Comparison of ENCODE assay signal across 8 mouse cellular contexts in genomic region chr2:167776251-167777168, GRCm38 (mm10).
DNase-seq lines count a peak whose midpoint lies in the region; ATAC-seq and TF ChIP-seq lines count a peak whose summit lies in the region.

No protein-coding gene starts in this region.

- no peak for TF ChIP-seq EP300 in heart, adult 2 months (IDR thresholded peaks at IDR 0.05; ENCODE audit: insufficient read depth, low read depth, low read length)
- no peak for TF ChIP-seq EP300 in ES-Bruce4 (IDR thresholded peaks at IDR 0.05; ENCODE audit: insufficient read depth, low read depth, low read length)
- no peak for TF ChIP-seq EP300 in heart, postnatal 0 days (IDR thresholded peaks at IDR 0.05; ENCODE audit: low read depth)

- H3K9me3 ChIP-seq in ES-Bruce4 (replicated peaks; ENCODE audit: control insufficient read depth, insufficient read depth, low read length, poor library complexity, severe bottlenecking), result no peaks in the 10 kb centered on the region
- H3K9me3 ChIP-seq in heart, postnatal 0 days (replicated peaks; ENCODE audit: control insufficient read depth, low read length), result no peaks in the 10 kb centered on the region

- peak in 1 of 2 experiments; percentile 39 for DNase-seq in heart, adult 2 months
- DNase-seq in heart, postnatal 36 days, result no peak
- DNase-seq in heart, postnatal 0 days (ENCODE audit: low spot score), result no peak
- peak; percentile 70 for DNase-seq in lung, postnatal 36 days
- no peak for DNase-seq in urinary bladder, postnatal 14 days (ENCODE audit: low spot score)
- no peak for DNase-seq in spleen, postnatal 10 days (ENCODE audit: low spot score in 2 of 2)

- intact Hi-C loops in heart, adult 2 months (cut with DNase I), result loop anchor here (2.0 to 5.0 kb wide), 2 partner anchors 56 to 86 kb away; no protein-coding TSS in a partner anchor
- intact Hi-C loops in heart, postnatal 36 days (cut with DNase I), result loop anchor here (2.0 to 5.0 kb wide), 2 partner anchors 58 to 116 kb away; no protein-coding TSS in a partner anchor

- H3K79me2 ChIP-seq in heart, adult 2 months (replicated peaks; ENCODE audit: control insufficient read depth, insufficient read depth, low read length), result no peaks in the 10 kb centered on the region

- H3K4me3 ChIP-seq in heart, adult 2 months, result no peak overlapping the region
- peak overlapping the region; percentile 55; the same call in 1 of the 2 replicates for H3K4me3 ChIP-seq in ES-Bruce4 (ENCODE audit: low read depth, low read length)
- H3K4me3 ChIP-seq in heart, postnatal 0 days (ENCODE audit: low read depth, low read length), result no peak overlapping the region

- no peaks in the 10 kb centered on the region for H3K27me3 ChIP-seq in heart, adult 2 months (ENCODE audit: control insufficient read depth, insufficient read depth, low read length)
- no peaks in the 10 kb centered on the region for H3K27me3 ChIP-seq in ES-Bruce4 (ENCODE audit: control insufficient read depth, insufficient read depth, low read length, poor library complexity, severe bottlenecking)
- no peaks in the 10 kb centered on the region for H3K27me3 ChIP-seq in heart, postnatal 0 days (ENCODE audit: control insufficient read depth, insufficient read depth, low read length)

- TF ChIP-seq CTCF in heart, adult 2 months (IDR thresholded peaks at IDR 0.05), result no peak
- TF ChIP-seq CTCF in ES-Bruce4 (IDR thresholded peaks at IDR 0.05; ENCODE audit: low read depth, low read length), result no peak
- TF ChIP-seq CTCF in heart, postnatal 0 days (IDR thresholded peaks at IDR 0.05; ENCODE audit: low read depth), result no peak

- peak overlapping the region; percentile 94 for H3K27ac ChIP-seq in heart, adult 2 months
- no peak overlapping the region for H3K27ac ChIP-seq in ES-Bruce4 (ENCODE audit: insufficient read depth, low read length)
- H3K27ac ChIP-seq in heart, postnatal 0 days (ENCODE audit: low read depth), result peak overlapping the region; percentile 84

- no peak for ATAC-seq in heart, postnatal 0 days (ENCODE audit: insufficient read depth, low read depth)
- ATAC-seq in erythroid progenitor cell, adult 5-6 weeks (replicated peaks; ENCODE audit: low FRiP score, poor library complexity, severe bottlenecking), result no peak

- peak overlapping the region; percentile 78; the same call in 1 of the 2 replicates for H3K4me2 ChIP-seq in heart, postnatal 0 days (ENCODE audit: low read depth, low read length)

- TF ChIP-seq POLR2A in heart, adult 2 months (IDR thresholded peaks at IDR 0.05; ENCODE audit: insufficient read depth, low read depth, low read length), result no peak
- no peak for TF ChIP-seq POLR2A in ES-Bruce4 (IDR thresholded peaks at IDR 0.05; ENCODE audit: insufficient read depth, low read length)

- H3K4me1 ChIP-seq in heart, adult 2 months (ENCODE audit: control insufficient read depth, insufficient read depth, low read length), result peaks cover 17% of the 10 kb centered on the region
- H3K4me1 ChIP-seq in ES-Bruce4 (ENCODE audit: control insufficient read depth, insufficient read depth, low read length), result peaks cover 4% of the 10 kb centered on the region
- peaks cover 15% of the 10 kb centered on the region for H3K4me1 ChIP-seq in heart, postnatal 0 days (ENCODE audit: control insufficient read depth, insufficient read depth)

- H3K36me3 ChIP-seq in heart, adult 2 months (ENCODE audit: control insufficient read depth, insufficient read depth, low read length), result no peaks in the 10 kb centered on the region
- no peaks in the 10 kb centered on the region for H3K36me3 ChIP-seq in ES-Bruce4 (ENCODE audit: control insufficient read depth, insufficient read depth, low read length, poor library complexity, severe bottlenecking)
- H3K36me3 ChIP-seq in heart, postnatal 0 days (replicated peaks; ENCODE audit: control insufficient read depth, insufficient read depth, low read length), result no peaks in the 10 kb centered on the region

- WGBS in heart, adult 2 months, result 88% methylated on average over 24 of the region's 24 CpGs
- 87% methylated on average over 24 of the region's 24 CpGs for WGBS in heart, postnatal 0 days

- H3K9ac ChIP-seq in heart, adult 2 months (ENCODE audit: low read depth, low read length), result no peak overlapping the region
- peak overlapping the region; percentile 72; the same call in 1 of the 2 replicates for H3K9ac ChIP-seq in ES-Bruce4 (ENCODE audit: low read depth, poor library complexity, severe bottlenecking)
- no peak overlapping the region for H3K9ac ChIP-seq in heart, postnatal 0 days (replicated peaks; ENCODE audit: low read depth, low read length)
